Mouse (Mus musculus) lung, adult 2 months (tissue): ENCODE results near the gene Gtf2h1.

Source experiments
- CTCF ChIP-seq: fragments of 200-500 bp; IDR thresholded peaks from 2 replicates; pipeline ENCODE4 v1.5.1; 2011; ENCODE audit warnings: mild to moderate bottlenecking, low read length, control low read depth; ENCODE audit not compliant: insufficient read depth
- POLR2A ChIP-seq: fragments of 200-500 bp; IDR thresholded peaks from 2 replicates; pipeline ENCODE4 v1.6.1; 2011; ENCODE audit warnings: low read depth, mild to moderate bottlenecking, control low read depth, low read length, borderline replicate concordance; ENCODE audit errors: extremely low read depth

GRCm38 (mm10) chr7:46845978-46846485, 50.1 kb downstream of the Gtf2h1 start:
- TF ChIP-seq POLR2A (peak; percentile 23; the same call in 1 of the 2 replicates), CTCF (no peak)
